Mouse (Mus musculus) heart, embryonic 14.5 days (tissue): ENCODE data around the gene Gap43. TPM values are rescaled to one million over a fixed set of nuclear protein-coding genes. Genes with fewer than 3 reads are reported as not detected.

ENCODE experiments used
- ATAC-seq: fragments of 200-750 bp; cut with Nextera tagmentation; 2 replicates; pipeline ENCODE4 v1.8.0; 2017; ENCODE audit warnings: low read depth, moderate TSS enrichment; ENCODE audit not compliant: insufficient number of reproducible peaks, insufficient read depth, low FRiP score
- H3K27ac ChIP-seq, 2 experiments: fragments of 200-500 bp in 1 of 2; fragments of 300-500 bp in 1 of 2; sonication (generic) in 1 of 2; replicated peaks in 1 of 2; 2 replicates each; pipeline ENCODE4 v1.5.1; 2012 to 2014; ENCODE audit warnings: low read depth in 2 of 2, low read length in 2 of 2, control low read depth in 1 of 2, mild to moderate bottlenecking in 1 of 2, mixed read lengths in 1 of 2; ENCODE audit not compliant: control insufficient read depth in 1 of 2, insufficient read depth in 1 of 2
- H3K27me3 ChIP-seq: fragments of 300-500 bp; sonication (generic); 2 replicates; pipeline ENCODE4 v1.6.1; 2014; ENCODE audit warnings: mild to moderate bottlenecking, low read length, control low read depth; ENCODE audit not compliant: control insufficient read depth, insufficient read depth
- H3K36me3 ChIP-seq: fragments of 300-500 bp; sonication (generic); 2 replicates; pipeline ENCODE4 v1.6.1; 2014; ENCODE audit warnings: mild to moderate bottlenecking, control low read depth, low read length, mixed read lengths; ENCODE audit not compliant: control insufficient read depth, insufficient read depth
- H3K4me1 ChIP-seq, 2 experiments: fragments of 200-500 bp in 1 of 2; fragments of 300-500 bp in 1 of 2; sonication (generic) in 1 of 2; 2 replicates each; pipeline ENCODE4 v1.6.1; 2012 to 2014; ENCODE audit warnings: low read length in 2 of 2, control low read depth in 1 of 2, mixed read lengths in 1 of 2; ENCODE audit not compliant: control insufficient read depth in 2 of 2, insufficient read depth in 2 of 2
- H3K4me2 ChIP-seq: fragments of 300-500 bp; sonication (generic); 2 replicates; pipeline ENCODE4 v1.6.1; 2014; ENCODE audit warnings: mild to moderate bottlenecking, low read length
- H3K4me3 ChIP-seq, 2 experiments: fragments of 200-500 bp in 1 of 2; fragments of 300-500 bp in 1 of 2; sonication (generic) in 1 of 2; 2 replicates each; pipeline ENCODE4 v1.5.1; 2012 to 2014; ENCODE audit warnings: low read length in 2 of 2, mild to moderate bottlenecking in 2 of 2, control low read depth in 1 of 2, low read depth in 1 of 2, moderate library complexity in 1 of 2; ENCODE audit not compliant: control insufficient read depth in 1 of 2, insufficient read depth in 1 of 2
- H3K9ac ChIP-seq: fragments of 300-500 bp; sonication (generic); 2 replicates; pipeline ENCODE4 v1.6.1; 2014; ENCODE audit warnings: mild to moderate bottlenecking, low read length
- H3K9me3 ChIP-seq: fragments of 300-500 bp; sonication (generic); 2 replicates; pipeline ENCODE4 v1.6.1; 2016; ENCODE audit warnings: low read length, control low read depth; ENCODE audit not compliant: control insufficient read depth
- WGBS: fragments of 180-500 bp; shearing (Covaris S2); extraction: QIAGEN DNeasy Blood & Tissue Kit; methylation state at CpG from one replicate; pipeline ENCODE4 v1.1.7; 2014; 5-methylcytosine and 5-hydroxymethylcytosine counted together
- polyA plus RNA-seq: library from polyadenylated mRNA; unstranded; fragments of >200 nt; fragmentation: Nextera tagmentation; extraction: Ambion mirVana; gene quantifications from 2 replicates; pipeline ENCODE4 v1.2.1, GENCODE M21; 2014

Gap43 gene
- polyA plus RNA-seq, 1 experiment from 2014 or later, result 27.8 TPM

DNA sequence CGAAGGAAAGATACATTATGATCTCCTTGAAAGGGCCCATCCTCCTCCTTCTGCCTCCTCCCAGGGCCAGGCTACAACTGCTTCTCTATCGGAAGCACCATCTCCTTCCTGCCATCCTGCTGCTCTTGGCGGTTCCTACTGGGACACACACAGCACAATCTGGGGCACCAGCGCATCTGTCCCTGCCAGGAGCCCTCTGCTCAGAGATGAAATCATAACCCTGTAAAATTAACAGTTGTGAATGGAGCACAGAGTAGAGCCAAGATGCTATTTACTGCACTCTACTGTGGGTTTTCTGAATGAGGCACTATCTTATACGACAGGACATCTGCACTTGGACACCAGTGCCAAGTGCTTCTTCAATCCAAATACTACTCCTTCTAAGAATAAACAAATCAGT lies 46.0 kb downstream of the Gap43 start:
- 80% methylated on average over 5 of the region's 5 CpGs for WGBS
- Histone ChIP-seq H3K4me2 (no peak overlapping the region), H3K27ac (no peak overlapping the region), H3K4me3 (no peak overlapping the region), H3K36me3 (no peaks in the 10 kb centered on the region), H3K4me1 (no peaks in the 10 kb centered on the region), H3K9ac (no peak overlapping the region), H3K9me3 (no peaks in the 10 kb centered on the region), H3K27me3 (no peaks in the 10 kb centered on the region)
- no peak for ATAC-seq

DNA sequence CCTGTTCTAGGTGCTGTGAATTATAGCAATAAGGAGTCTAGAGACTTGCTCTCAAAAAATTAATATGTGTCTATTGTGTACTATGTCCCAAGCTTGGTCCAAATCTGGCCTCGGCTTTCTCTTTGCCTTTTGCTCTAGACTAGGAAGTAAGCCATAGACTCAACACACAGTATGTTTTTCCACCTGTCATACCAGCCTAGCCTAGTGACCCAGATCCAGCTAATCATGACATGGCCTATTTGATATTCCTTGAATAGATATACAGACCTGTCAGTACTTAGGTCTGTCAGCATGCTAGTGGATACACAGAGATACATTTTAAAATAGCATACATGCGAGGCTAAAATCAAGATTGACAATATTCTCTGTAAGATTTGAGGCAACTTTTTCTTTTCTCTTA lies 46.4 kb downstream of the Gap43 start:
- Histone ChIP-seq H3K4me3 (no peak overlapping the region), H3K27me3 (no peaks in the 10 kb centered on the region), H3K27ac (no peak overlapping the region), H3K4me2 (no peak overlapping the region), H3K36me3 (no peaks in the 10 kb centered on the region), H3K4me1 (no peaks in the 10 kb centered on the region), H3K9ac (no peak overlapping the region), H3K9me3 (no peaks in the 10 kb centered on the region)
- ATAC-seq, result no peak
- 74% methylated on average over 2 of the region's 2 CpGs for WGBS

DNA sequence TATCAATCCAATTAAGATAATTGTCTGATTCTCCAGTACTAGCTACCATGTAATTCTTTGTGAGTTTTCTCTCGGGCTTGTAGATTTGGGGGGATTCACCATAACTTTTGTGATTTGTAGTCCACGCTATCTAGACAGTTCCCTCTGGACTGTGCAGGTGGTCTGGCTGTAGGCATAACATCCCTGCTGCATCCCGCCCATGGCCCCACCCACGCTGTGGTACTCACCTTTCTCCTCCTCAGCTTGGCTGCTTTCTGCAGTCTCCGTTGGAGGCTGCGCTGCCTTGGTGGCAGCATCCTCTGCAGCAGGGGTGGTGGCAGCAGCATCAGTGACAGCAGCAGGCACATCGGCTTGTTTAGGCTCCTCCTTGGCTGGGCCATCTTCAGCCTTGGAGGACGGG lies 48.9 kb downstream of the Gap43 start:
- no peak overlapping the region for H3K4me3 ChIP-seq
- no peaks in the 10 kb centered on the region for H3K36me3 ChIP-seq
- no peaks in the 10 kb centered on the region for H3K9me3 ChIP-seq
- no peak overlapping the region for H3K4me2 ChIP-seq
- no peaks in the 10 kb centered on the region for H3K4me1 ChIP-seq
- ATAC-seq, result no peak
- no peak overlapping the region for H3K9ac ChIP-seq
- H3K27ac ChIP-seq, result no peak overlapping the region
- H3K27me3 ChIP-seq, result no peaks in the 10 kb centered on the region
- WGBS, result 78% methylated on average over 8 of the region's 8 CpGs

DNA sequence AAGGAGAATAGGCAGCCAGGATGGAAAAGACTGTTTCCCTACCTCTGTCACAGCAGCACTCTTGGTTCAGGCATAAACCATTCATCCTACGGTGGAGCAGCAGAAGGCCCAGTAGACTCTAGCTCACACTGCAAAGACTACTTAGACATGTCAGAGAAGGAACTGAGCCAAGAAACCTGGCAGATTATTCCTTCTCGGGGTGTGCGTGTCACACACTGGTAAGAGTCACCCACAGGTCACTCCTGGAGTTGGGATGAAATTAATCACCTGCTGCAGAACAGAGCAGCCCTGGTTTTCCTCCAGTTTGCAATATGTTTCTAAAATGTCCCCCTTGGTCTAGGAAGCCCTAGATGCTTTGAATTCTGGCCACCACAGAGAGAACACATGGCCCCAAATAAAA lies 56.4 kb downstream of the Gap43 start:
- ATAC-seq, result no peak
- no peaks in the 10 kb centered on the region; the same call in 1 of the 2 replicates for H3K9me3 ChIP-seq
- H3K4me3 ChIP-seq, result no peak overlapping the region
- no peaks in the 10 kb centered on the region for H3K27me3 ChIP-seq
- no peak overlapping the region for H3K27ac ChIP-seq
- no peaks in the 10 kb centered on the region for H3K36me3 ChIP-seq
- no peak overlapping the region for H3K4me2 ChIP-seq
- no peaks in the 10 kb centered on the region for H3K4me1 ChIP-seq
- 77% methylated on average over 3 of the region's 3 CpGs for WGBS
- no peak overlapping the region for H3K9ac ChIP-seq

DNA sequence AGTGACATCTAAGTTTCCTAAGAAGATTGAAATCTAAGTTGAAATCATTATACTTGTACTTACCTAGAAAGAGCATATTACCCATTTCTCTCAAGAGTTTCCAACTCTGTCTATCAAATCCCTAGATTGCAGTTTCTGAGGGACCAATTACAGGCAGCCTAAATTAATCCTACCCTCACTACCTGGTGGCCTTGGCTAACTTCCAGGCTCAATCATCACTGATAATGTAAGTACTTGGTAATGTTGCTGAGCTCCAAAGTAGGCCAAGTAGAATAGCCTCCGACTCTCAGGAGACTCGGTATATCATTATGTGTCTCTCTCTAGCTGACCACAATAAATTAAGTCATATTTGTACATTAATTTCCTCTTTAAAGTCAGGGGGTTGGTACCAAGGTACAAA lies 62.7 kb downstream of the Gap43 start:
- H3K4me2 ChIP-seq, result no peak overlapping the region
- 28% methylated on average over 2 of the region's 2 CpGs for WGBS
- no peaks in the 10 kb centered on the region for H3K36me3 ChIP-seq
- H3K27me3 ChIP-seq, result no peaks in the 10 kb centered on the region
- no peak overlapping the region for H3K4me3 ChIP-seq
- ATAC-seq, result no peak
- H3K9me3 ChIP-seq, result no peaks in the 10 kb centered on the region; the same call in 1 of the 2 replicates
- no peak overlapping the region for H3K27ac ChIP-seq
- no peaks in the 10 kb centered on the region; a peak in 1 of 4 replicates for H3K4me1 ChIP-seq
- no peak overlapping the region for H3K9ac ChIP-seq

DNA sequence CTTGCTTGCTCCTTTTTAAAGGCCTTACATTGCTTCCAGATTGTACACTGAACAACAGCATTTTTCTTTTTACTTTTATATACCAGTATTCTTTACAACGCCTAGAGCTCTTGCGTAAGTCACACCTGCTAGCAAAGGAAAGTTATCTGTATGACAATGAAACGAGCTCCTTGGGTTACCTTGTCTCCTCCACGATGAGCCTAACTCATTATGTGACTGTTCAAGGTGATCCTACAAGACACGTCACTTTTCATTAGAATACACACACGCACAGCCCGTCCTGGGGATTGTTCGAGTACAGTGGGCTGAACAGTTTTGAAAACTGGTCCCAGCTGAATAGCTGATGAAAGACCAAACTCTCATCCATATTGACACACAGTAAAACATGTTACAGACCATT lies 63.2 kb downstream of the Gap43 start:
- WGBS, result 71% methylated on average over 8 of the region's 8 CpGs
- H3K4me1 ChIP-seq, result no peaks in the 10 kb centered on the region; a peak in 1 of 4 replicates
- H3K27ac ChIP-seq, result no peak overlapping the region
- no peak for ATAC-seq
- H3K27me3 ChIP-seq, result no peaks in the 10 kb centered on the region
- no peak overlapping the region for H3K4me3 ChIP-seq
- H3K9ac ChIP-seq, result no peak overlapping the region
- H3K4me2 ChIP-seq, result no peak overlapping the region
- H3K9me3 ChIP-seq, result no peaks in the 10 kb centered on the region; the same call in 1 of the 2 replicates
- H3K36me3 ChIP-seq, result no peaks in the 10 kb centered on the region

DNA sequence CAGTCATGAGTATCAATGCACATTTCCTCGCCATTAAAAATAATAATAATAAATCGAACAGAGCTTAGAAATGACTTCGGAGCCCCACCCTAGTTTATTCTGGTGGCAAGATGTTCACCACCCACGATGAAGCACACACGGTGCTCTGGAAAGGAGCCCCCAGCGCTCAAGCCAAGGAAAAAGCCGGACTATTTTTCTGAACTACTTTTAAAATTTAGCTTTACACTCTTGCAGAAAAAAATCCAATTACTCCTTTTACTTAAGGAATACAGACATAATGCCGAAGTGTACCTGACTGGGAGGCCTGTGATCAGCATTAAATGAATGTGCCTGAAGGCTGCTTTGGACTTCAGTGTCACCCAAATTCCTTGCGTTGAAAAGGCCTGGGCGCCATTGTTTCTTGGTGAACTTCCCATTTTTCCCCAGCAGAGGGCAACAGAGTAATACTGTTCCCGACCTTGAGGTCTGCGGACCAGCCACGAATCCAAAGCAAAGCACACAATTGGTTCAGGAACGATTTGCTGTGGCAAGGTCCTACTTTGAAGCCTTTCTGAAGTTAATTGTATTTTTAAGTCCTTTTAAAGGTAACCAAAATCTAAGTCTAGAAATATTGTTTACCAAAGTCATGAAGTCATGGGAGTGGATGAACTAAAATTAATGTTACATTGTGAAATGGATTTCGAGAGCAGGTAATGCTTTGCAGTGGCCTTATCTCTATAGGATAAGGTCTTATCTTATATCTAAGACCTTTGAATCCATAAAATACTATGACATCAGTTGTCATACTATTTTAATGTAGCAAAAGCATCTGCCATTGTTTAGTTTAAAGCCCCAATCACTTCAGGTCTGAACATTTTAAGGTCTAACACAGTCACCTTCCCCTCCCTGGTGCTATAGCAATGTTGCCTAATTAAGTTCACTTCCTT lies 64.0 kb downstream of the Gap43 start:
- no peak for ATAC-seq
- H3K9me3 ChIP-seq, result no peaks in the 10 kb centered on the region; the same call in 1 of the 2 replicates
- no peak overlapping the region for H3K4me3 ChIP-seq
- WGBS, result 34% methylated on average over 15 of the region's 15 CpGs
- no peaks in the 10 kb centered on the region for H3K27me3 ChIP-seq
- H3K9ac ChIP-seq, result no peak overlapping the region
- no peak overlapping the region for H3K4me2 ChIP-seq
- H3K27ac ChIP-seq, result no peak overlapping the region
- no peaks in the 10 kb centered on the region for H3K36me3 ChIP-seq
- no peaks in the 10 kb centered on the region; a peak in 1 of 4 replicates for H3K4me1 ChIP-seq
